Mouse (Mus musculus): ENCODE measurements around the gene Olfr1453. TPM values are rescaled to one million over a fixed set of nuclear protein-coding genes. Genes with fewer than 3 reads are reported as not detected.
"Not testable (repeated sequence)": the region's sequence is repeated elsewhere in the genome, so short reads cannot be mapped to it uniquely, and the experiment has no call there.

Gene Olfr1453
- total RNA-seq (2014; fragmentation: Nextera tagmentation) = not detected in 2 replicates
- 0.23 and 0.38 TPM in 2 replicates for total RNA-seq (2017)
- not detected in 2 replicates for polyA plus RNA-seq (2012)

- TF ChIP-seq POLR2AphosphoS5 (IDR thresholded peaks at IDR 0.05; ENCODE audit: insufficient replicate concordance, low read depth, low read length) (no peak), TAL1 (conservative IDR thresholded peaks at IDR 0.05; ENCODE audit: low read depth, low read length) (no peak), GATA1 (IDR thresholded peaks at IDR 0.05; ENCODE audit: borderline replicate concordance, low read length) (no peak), CTCF (IDR thresholded peaks at IDR 0.05; ENCODE audit: low read depth, low read length) (no peak), GATA2 (IDR thresholded peaks at IDR 0.05; ENCODE audit: borderline replicate concordance, low read depth, low read length) (no peak)
- Histone ChIP-seq H3K36me3 (replicated peaks) (no peaks in the 10 kb centered on the region), H3K4me3 (ENCODE audit: low read depth, low read length) (no peak within 1 kb of the TSS), H3K4me1 (ENCODE audit: insufficient read depth, low read depth, low read length) (no peaks in the 10 kb centered on the region), H3K9me3 (replicated peaks) (no peaks in the 10 kb centered on the region), H3K27me3 (ENCODE audit: insufficient read depth, low read length) (no peaks in the 10 kb centered on the region)
- ATAC-seq (ENCODE audit: extremely low read depth, insufficient number of reproducible peaks, low FRiP score, poor library complexity, severe bottlenecking) (no peak), DNase-seq (ENCODE audit: low spot score) (no peak)
Observed at GRCm38 (mm10) chr19:13028227-13028626, at the start of gene Olfr1453. Gene Olfr1453 (minus strand): TSS chr19:13028327.

- no peak for DNase-seq (ENCODE audit: low spot score)
- ATAC-seq (ENCODE audit: extremely low read depth, insufficient number of reproducible peaks, low FRiP score, poor library complexity, severe bottlenecking) = no peak
- no peak for TF ChIP-seq GATA1 (IDR thresholded peaks at IDR 0.05; ENCODE audit: borderline replicate concordance, low read length)
- no peak for TF ChIP-seq GATA2 (IDR thresholded peaks at IDR 0.05; ENCODE audit: borderline replicate concordance, low read depth, low read length)
- TF ChIP-seq TAL1 (conservative IDR thresholded peaks at IDR 0.05; ENCODE audit: low read depth, low read length) = no peak
- TF ChIP-seq POLR2AphosphoS5 (IDR thresholded peaks at IDR 0.05; ENCODE audit: insufficient replicate concordance, low read depth, low read length) = no peak
- no peak for TF ChIP-seq CTCF (IDR thresholded peaks at IDR 0.05; ENCODE audit: low read depth, low read length)
- no peak within 1 kb of the TSS for H3K4me3 ChIP-seq (ENCODE audit: low read depth, low read length)
- no peaks in the 10 kb centered on the region for H3K27me3 ChIP-seq (ENCODE audit: insufficient read depth, low read length)
- no peaks in the 10 kb centered on the region for H3K9me3 ChIP-seq (replicated peaks)
- no peaks in the 10 kb centered on the region for H3K36me3 ChIP-seq (replicated peaks)
- H3K4me1 ChIP-seq (ENCODE audit: insufficient read depth, low read depth, low read length) = no peaks in the 10 kb centered on the region
Observed at GRCm38 (mm10) chr19:13060310-13060709, 32.2 kb upstream of the Olfr1453 start, which contains the start of gene Olfr1454. Gene Olfr1454 (plus strand): TSS chr19:13060610.

- no peaks in the 10 kb centered on the region for H3K36me3 ChIP-seq (replicated peaks)
- H3K27me3 ChIP-seq (ENCODE audit: insufficient read depth, low read length) = no peaks in the 10 kb centered on the region
- no peaks in the 10 kb centered on the region for H3K4me1 ChIP-seq (ENCODE audit: insufficient read depth, low read depth, low read length)
- TF ChIP-seq CTCF (IDR thresholded peaks at IDR 0.05; ENCODE audit: low read depth, low read length) = no peak
- TF ChIP-seq POLR2AphosphoS5 (IDR thresholded peaks at IDR 0.05; ENCODE audit: insufficient replicate concordance, low read depth, low read length) = no peak
- TF ChIP-seq TAL1 (conservative IDR thresholded peaks at IDR 0.05; ENCODE audit: low read depth, low read length) = no peak
- TF ChIP-seq GATA1 (IDR thresholded peaks at IDR 0.05; ENCODE audit: borderline replicate concordance, low read length) = no peak
- TF ChIP-seq GATA2 (IDR thresholded peaks at IDR 0.05; ENCODE audit: borderline replicate concordance, low read depth, low read length) = no peak
- no peak for ATAC-seq (ENCODE audit: extremely low read depth, insufficient number of reproducible peaks, low FRiP score, poor library complexity, severe bottlenecking)
- H3K4me3 ChIP-seq (ENCODE audit: low read depth, low read length) = no peak within 1 kb of the TSS
- DNase-seq (ENCODE audit: low spot score) = no peak
- H3K9me3 ChIP-seq (replicated peaks) = no peaks in the 10 kb centered on the region
Observed at GRCm38 (mm10) chr19:12994714-12995113, 33.4 kb downstream of the Olfr1453 start, which contains the start of gene Olfr1451. Gene Olfr1451 (plus strand): TSS chr19:12995014.

- H3K36me3 ChIP-seq (replicated peaks); H3K27me3 ChIP-seq (ENCODE audit: insufficient read depth, low read length); ATAC-seq (ENCODE audit: extremely low read depth, insufficient number of reproducible peaks, low FRiP score, poor library complexity, severe bottlenecking); H3K9me3 ChIP-seq (replicated peaks); H3K4me1 ChIP-seq (ENCODE audit: insufficient read depth, low read depth, low read length); H3K4me3 ChIP-seq (ENCODE audit: low read depth, low read length); DNase-seq (ENCODE audit: low spot score): not testable (repeated sequence)
Observed at GRCm38 (mm10) chr19:12992316-12992715, 35.8 kb downstream of the Olfr1453 start.

Other genes with a start within 250 kb of the Olfr1453 start
- gene Zfp91, start 232.2 kb downstream of the Olfr1453 start, total RNA-seq (2014; fragmentation: Nextera tagmentation) = 90.3 and 97.4 TPM in 2 replicates
- gene Zfp91, start 232.2 kb downstream of the Olfr1453 start, total RNA-seq (2017) = 112 and 117 TPM in 2 replicates
- 26.5 and 36.0 TPM in 2 replicates for gene Zfp91, start 232.2 kb downstream of the Olfr1453 start, polyA plus RNA-seq (2012)
- 0.68 and 2.1 TPM in 2 replicates for gene Lpxn, start 232.1 kb downstream of the Olfr1453 start, total RNA-seq (2014; fragmentation: Nextera tagmentation)
- 2.5 and 3.5 TPM in 2 replicates for gene Lpxn, start 232.1 kb downstream of the Olfr1453 start, total RNA-seq (2017)
- 0.03 TPM in 1 of 2 replicates, not detected in the other for gene Lpxn, start 232.1 kb downstream of the Olfr1453 start, polyA plus RNA-seq (2012)
- gene Gm5244, start 181.6 kb downstream of the Olfr1453 start, total RNA-seq (2014; fragmentation: Nextera tagmentation) = not detected in 2 replicates
- not detected in 2 replicates for gene Gm5244, start 181.6 kb downstream of the Olfr1453 start, total RNA-seq (2017)
- not detected in 2 replicates for gene Gm5244, start 181.6 kb downstream of the Olfr1453 start, polyA plus RNA-seq (2012)
- not detected in 2 replicates for gene Olfr1444, start 171.0 kb downstream of the Olfr1453 start, total RNA-seq (2014; fragmentation: Nextera tagmentation)
- 0.16 TPM in 1 of 2 replicates, not detected in the other for gene Olfr1444, start 171.0 kb downstream of the Olfr1453 start, total RNA-seq (2017)
- not detected in 2 replicates for gene Olfr1444, start 171.0 kb downstream of the Olfr1453 start, polyA plus RNA-seq (2012)
- gene Olfr1445, start 144.5 kb downstream of the Olfr1453 start, total RNA-seq (2014; fragmentation: Nextera tagmentation) = not detected in 2 replicates
- gene Olfr1445, start 144.5 kb downstream of the Olfr1453 start, total RNA-seq (2017) = not detected in 2 replicates
- not detected in 2 replicates for gene Olfr1445, start 144.5 kb downstream of the Olfr1453 start, polyA plus RNA-seq (2012)
- not detected in 2 replicates for gene Olfr1446, start 134.8 kb downstream of the Olfr1453 start, total RNA-seq (2014; fragmentation: Nextera tagmentation)
- 0.06 and 0.16 TPM in 2 replicates for gene Olfr1446, start 134.8 kb downstream of the Olfr1453 start, total RNA-seq (2017)
- gene Olfr1446, start 134.8 kb downstream of the Olfr1453 start, polyA plus RNA-seq (2012) = not detected in 2 replicates
- gene Olfr1447, start 124.6 kb downstream of the Olfr1453 start, total RNA-seq (2014; fragmentation: Nextera tagmentation) = not detected in 2 replicates
- 0.27 TPM in 1 of 2 replicates, not detected in the other for gene Olfr1447, start 124.6 kb downstream of the Olfr1453 start, total RNA-seq (2017)
- gene Olfr1447, start 124.6 kb downstream of the Olfr1453 start, polyA plus RNA-seq (2012) = not detected in 2 replicates
- not detected in 2 replicates for gene Olfr1448, start 103.9 kb downstream of the Olfr1453 start, total RNA-seq (2014; fragmentation: Nextera tagmentation)
- gene Olfr1448, start 103.9 kb downstream of the Olfr1453 start, total RNA-seq (2017) = 0.11 and 0.12 TPM in 2 replicates
- not detected in 2 replicates for gene Olfr1448, start 103.9 kb downstream of the Olfr1453 start, polyA plus RNA-seq (2012)
- gene Olfr1449, start 97.5 kb downstream of the Olfr1453 start, total RNA-seq (2014; fragmentation: Nextera tagmentation) = not detected in 2 replicates
- gene Olfr1449, start 97.5 kb downstream of the Olfr1453 start, total RNA-seq (2017) = 0.49 TPM in 1 of 2 replicates, not detected in the other
- not detected in 2 replicates for gene Olfr1449, start 97.5 kb downstream of the Olfr1453 start, polyA plus RNA-seq (2012)
- gene Olfr1450, start 78.1 kb downstream of the Olfr1453 start, total RNA-seq (2014; fragmentation: Nextera tagmentation) = not detected in 2 replicates
- gene Olfr1450, start 78.1 kb downstream of the Olfr1453 start, total RNA-seq (2017) = 0.16 TPM in 1 of 2 replicates, not detected in the other
- not detected in 2 replicates for gene Olfr1450, start 78.1 kb downstream of the Olfr1453 start, polyA plus RNA-seq (2012)
- not detected in 2 replicates for gene Olfr1451, start 33.3 kb downstream of the Olfr1453 start, total RNA-seq (2014; fragmentation: Nextera tagmentation)
- gene Olfr1451, start 33.3 kb downstream of the Olfr1453 start, total RNA-seq (2017) = 0.27 TPM in 1 of 2 replicates, not detected in the other
- not detected in 2 replicates for gene Olfr1451, start 33.3 kb downstream of the Olfr1453 start, polyA plus RNA-seq (2012)
- not detected in 2 replicates for gene Olfr1454, start 32.3 kb upstream of the Olfr1453 start, total RNA-seq (2014; fragmentation: Nextera tagmentation)
- 0.05 TPM in 1 of 2 replicates, not detected in the other for gene Olfr1454, start 32.3 kb upstream of the Olfr1453 start, total RNA-seq (2017)
- not detected in 2 replicates for gene Olfr1454, start 32.3 kb upstream of the Olfr1453 start, polyA plus RNA-seq (2012)
- gene Olfr1457, start 69.6 kb upstream of the Olfr1453 start, total RNA-seq (2014; fragmentation: Nextera tagmentation) = not detected in 2 replicates
- gene Olfr1457, start 69.6 kb upstream of the Olfr1453 start, total RNA-seq (2017) = 0.12 TPM in 1 of 2 replicates, not detected in the other
- not detected in 2 replicates for gene Olfr1457, start 69.6 kb upstream of the Olfr1453 start, polyA plus RNA-seq (2012)
- gene Olfr1458, start 78.4 kb upstream of the Olfr1453 start, total RNA-seq (2014; fragmentation: Nextera tagmentation) = not detected in 2 replicates
- not detected in 2 replicates for gene Olfr1458, start 78.4 kb upstream of the Olfr1453 start, total RNA-seq (2017)
- gene Olfr1458, start 78.4 kb upstream of the Olfr1453 start, polyA plus RNA-seq (2012) = not detected in 2 replicates
- not detected in 2 replicates for gene Olfr1459, start 121.2 kb upstream of the Olfr1453 start, total RNA-seq (2014; fragmentation: Nextera tagmentation)
- gene Olfr1459, start 121.2 kb upstream of the Olfr1453 start, total RNA-seq (2017) = 0.12 and 0.27 TPM in 2 replicates
- not detected in 2 replicates for gene Olfr1459, start 121.2 kb upstream of the Olfr1453 start, polyA plus RNA-seq (2012)
- not detected in 2 replicates for gene Olfr1461, start 134.7 kb upstream of the Olfr1453 start, total RNA-seq (2014; fragmentation: Nextera tagmentation)
- gene Olfr1461, start 134.7 kb upstream of the Olfr1453 start, total RNA-seq (2017) = 0.05 TPM in 1 of 2 replicates, not detected in the other
- not detected in 2 replicates for gene Olfr1461, start 134.7 kb upstream of the Olfr1453 start, polyA plus RNA-seq (2012)
- not detected in 2 replicates for gene Olfr1462, start 157.4 kb upstream of the Olfr1453 start, total RNA-seq (2014; fragmentation: Nextera tagmentation)
- 0.11 and 0.52 TPM in 2 replicates for gene Olfr1462, start 157.4 kb upstream of the Olfr1453 start, total RNA-seq (2017)
- not detected in 2 replicates for gene Olfr1462, start 157.4 kb upstream of the Olfr1453 start, polyA plus RNA-seq (2012)
- gene Olfr1463, start 203.0 kb upstream of the Olfr1453 start, total RNA-seq (2014; fragmentation: Nextera tagmentation) = not detected in 2 replicates
- 0.35 TPM in 1 of 2 replicates, not detected in the other for gene Olfr1463, start 203.0 kb upstream of the Olfr1453 start, total RNA-seq (2017)
- not detected in 2 replicates for gene Olfr1463, start 203.0 kb upstream of the Olfr1453 start, polyA plus RNA-seq (2012)

All from G1E (cell line).